Mouse (Mus musculus): Measurements from ENCODE around the gene Tomm40. TPM values are rescaled to one million over a fixed set of nuclear protein-coding genes. Genes with fewer than 3 reads are reported as not detected.
A peak's percentile ranks its signal among the peaks of the same experiment; 100 is the strongest.

The Tomm40 gene
- polyA plus RNA-seq, 1 experiment, result 109 TPM

- Histone ChIP-seq H3K4me3 (ENCODE audit: control insufficient read depth, insufficient read depth, low read length) (no peak overlapping the region), H3K4me1 (replicated peaks; ENCODE audit: control insufficient read depth, insufficient read depth, low read length) (peaks cover 4% of the 10 kb centered on the region), H3K36me3 (ENCODE audit: control insufficient read depth, insufficient read depth, low read length) (peaks cover 10% of the 10 kb centered on the region), H3K27ac (ENCODE audit: control insufficient read depth, insufficient read depth, low read length) (no peak overlapping the region), H3K27me3 (ENCODE audit: control insufficient read depth, insufficient read depth, low read length) (no peaks in the 10 kb centered on the region)
- TF ChIP-seq CTCF (IDR thresholded peaks at IDR 0.05; ENCODE audit: borderline replicate concordance, control insufficient read depth, extremely low read depth, insufficient read depth, low read length, poor library complexity), result no peak
- no peak for TF ChIP-seq POLR2A (IDR thresholded peaks at IDR 0.05; ENCODE audit: control insufficient read depth, extremely low read depth, insufficient read depth, low read length, poor library complexity)
- 91% methylated on average over 9 of the region's 9 CpGs for WGBS
- DNase-seq, result no peak
Observed at GRCm38 (mm10) chr7:19713598-19713997, 1.6 kb downstream of the Tomm40 start.

- H3K36me3 ChIP-seq (ENCODE audit: control insufficient read depth, insufficient read depth, low read length), result peaks cover 11% of the 10 kb centered on the region
- no peak for TF ChIP-seq CTCF (IDR thresholded peaks at IDR 0.05; ENCODE audit: borderline replicate concordance, control insufficient read depth, extremely low read depth, insufficient read depth, low read length, poor library complexity)
- TF ChIP-seq POLR2A (IDR thresholded peaks at IDR 0.05; ENCODE audit: control insufficient read depth, extremely low read depth, insufficient read depth, low read length, poor library complexity), result no peak
- peak; percentile 26 for DNase-seq
Observed at GRCm38 (mm10) chr7:19713196-19713595, 2.0 kb downstream of the Tomm40 start.

GRCm38 (mm10) chr7:19712414-19712813 lies 2.8 kb downstream of the Tomm40 start:
- TF ChIP-seq CTCF (IDR thresholded peaks at IDR 0.05; ENCODE audit: borderline replicate concordance, control insufficient read depth, extremely low read depth, insufficient read depth, low read length, poor library complexity) (no peak), POLR2A (IDR thresholded peaks at IDR 0.05; ENCODE audit: control insufficient read depth, extremely low read depth, insufficient read depth, low read length, poor library complexity) (no peak)
- H3K36me3 ChIP-seq (ENCODE audit: control insufficient read depth, insufficient read depth, low read length), result peaks cover 11% of the 10 kb centered on the region
- no peak for DNase-seq
- no peak overlapping the region for H3K27ac ChIP-seq (ENCODE audit: control insufficient read depth, insufficient read depth, low read length)
- peaks cover 4% of the 10 kb centered on the region for H3K4me1 ChIP-seq (replicated peaks; ENCODE audit: control insufficient read depth, insufficient read depth, low read length)
- H3K4me3 ChIP-seq (ENCODE audit: control insufficient read depth, insufficient read depth, low read length), result no peak overlapping the region
- no peaks in the 10 kb centered on the region for H3K27me3 ChIP-seq (ENCODE audit: control insufficient read depth, insufficient read depth, low read length)
- 79% methylated on average over 4 of the region's 4 CpGs for WGBS

More at GRCm38 (mm10) chr7:19713196-19713595, 2.0 kb downstream of the Tomm40 start:
- Histone ChIP-seq H3K4me3 (ENCODE audit: control insufficient read depth, insufficient read depth, low read length) (no peak overlapping the region), H3K4me1 (replicated peaks; ENCODE audit: control insufficient read depth, insufficient read depth, low read length) (peaks cover 4% of the 10 kb centered on the region), H3K27ac (ENCODE audit: control insufficient read depth, insufficient read depth, low read length) (no peak overlapping the region), H3K27me3 (ENCODE audit: control insufficient read depth, insufficient read depth, low read length) (no peaks in the 10 kb centered on the region)
- 55% methylated on average over 4 of the region's 4 CpGs for WGBS

GRCm38 (mm10) chr7:19710650-19711049 lies 4.6 kb downstream of the Tomm40 start:
- Histone ChIP-seq H3K27ac (ENCODE audit: control insufficient read depth, insufficient read depth, low read length) (no peak overlapping the region), H3K27me3 (ENCODE audit: control insufficient read depth, insufficient read depth, low read length) (no peaks in the 10 kb centered on the region), H3K36me3 (ENCODE audit: control insufficient read depth, insufficient read depth, low read length) (peaks cover 11% of the 10 kb centered on the region), H3K4me1 (replicated peaks; ENCODE audit: control insufficient read depth, insufficient read depth, low read length) (peaks cover 4% of the 10 kb centered on the region), H3K4me3 (ENCODE audit: control insufficient read depth, insufficient read depth, low read length) (no peak overlapping the region)
- 76% methylated on average over 10 of the region's 10 CpGs for WGBS
- no peak for DNase-seq
- TF ChIP-seq POLR2A (IDR thresholded peaks at IDR 0.05; ENCODE audit: control insufficient read depth, extremely low read depth, insufficient read depth, low read length, poor library complexity) (no peak), CTCF (IDR thresholded peaks at IDR 0.05; ENCODE audit: borderline replicate concordance, control insufficient read depth, extremely low read depth, insufficient read depth, low read length, poor library complexity) (no peak)

GRCm38 (mm10) chr7:19705271-19705670 lies 10.0 kb downstream of the Tomm40 start:
- H3K4me1 ChIP-seq (replicated peaks; ENCODE audit: control insufficient read depth, insufficient read depth, low read length), result peaks cover 11% of the 10 kb centered on the region
- WGBS, result 97% methylated on average over 7 of the region's 7 CpGs
- no peaks in the 10 kb centered on the region for H3K27me3 ChIP-seq (ENCODE audit: control insufficient read depth, insufficient read depth, low read length)
- H3K4me3 ChIP-seq (ENCODE audit: control insufficient read depth, insufficient read depth, low read length), result no peak overlapping the region
- no peak for DNase-seq
- H3K36me3 ChIP-seq (ENCODE audit: control insufficient read depth, insufficient read depth, low read length), result peaks cover 7% of the 10 kb centered on the region
- no peak overlapping the region for H3K27ac ChIP-seq (ENCODE audit: control insufficient read depth, insufficient read depth, low read length)
- TF ChIP-seq POLR2A (IDR thresholded peaks at IDR 0.05; ENCODE audit: control insufficient read depth, extremely low read depth, insufficient read depth, low read length, poor library complexity) (no peak), CTCF (IDR thresholded peaks at IDR 0.05; ENCODE audit: borderline replicate concordance, control insufficient read depth, extremely low read depth, insufficient read depth, low read length, poor library complexity) (no peak)

DNA sequence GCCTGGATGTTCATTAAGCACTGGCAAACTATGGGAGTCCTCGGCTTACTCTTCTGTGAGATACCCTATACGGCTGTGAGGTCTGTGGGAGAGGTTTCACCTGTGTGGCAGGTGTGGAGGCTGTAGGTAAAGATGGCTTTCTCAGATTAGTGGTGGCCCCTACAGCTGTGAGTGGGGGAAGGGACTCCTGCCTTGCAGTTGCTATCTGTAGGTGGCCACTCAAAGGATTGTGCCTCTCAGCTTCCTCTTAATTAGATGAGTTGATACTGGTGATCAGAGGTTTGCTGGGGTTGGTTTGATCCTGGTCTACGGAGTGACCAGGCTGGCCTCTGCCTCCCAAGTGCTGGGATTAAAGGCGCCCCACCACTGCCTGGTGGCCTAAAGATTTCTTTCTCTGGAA lies 10.8 kb downstream of the Tomm40 start:
- no peak for TF ChIP-seq POLR2A (IDR thresholded peaks at IDR 0.05; ENCODE audit: control insufficient read depth, extremely low read depth, insufficient read depth, low read length, poor library complexity)
- no peak for TF ChIP-seq CTCF (IDR thresholded peaks at IDR 0.05; ENCODE audit: borderline replicate concordance, control insufficient read depth, extremely low read depth, insufficient read depth, low read length, poor library complexity)
- Histone ChIP-seq H3K27me3 (ENCODE audit: control insufficient read depth, insufficient read depth, low read length) (no peaks in the 10 kb centered on the region), H3K4me3 (ENCODE audit: control insufficient read depth, insufficient read depth, low read length) (no peak overlapping the region), H3K4me1 (replicated peaks; ENCODE audit: control insufficient read depth, insufficient read depth, low read length) (peaks cover 18% of the 10 kb centered on the region), H3K36me3 (ENCODE audit: control insufficient read depth, insufficient read depth, low read length) (peaks cover 7% of the 10 kb centered on the region; the same call in 1 of the 2 replicates), H3K27ac (ENCODE audit: control insufficient read depth, insufficient read depth, low read length) (no peak overlapping the region)
- DNase-seq, result no peak
- 95% methylated on average over 4 of the region's 4 CpGs for WGBS

Measured in thymus, adult 2 months (tissue).